Mouse (Mus musculus): ENCODE data around the gene AL732309.1. TPM values are rescaled to one million over a fixed set of nuclear protein-coding genes. Genes with fewer than 3 reads are reported as not detected.

Gene AL732309.1
- polyA plus RNA-seq, 1 experiment, result 0.97 TPM

- no peak for TF ChIP-seq GATA1 (IDR thresholded peaks at IDR 0.05; ENCODE audit: low read length)
Observed at GRCm38 (mm10) chr2:25231038-25231437, 15.6 kb downstream of the AL732309.1 start.

DNA sequence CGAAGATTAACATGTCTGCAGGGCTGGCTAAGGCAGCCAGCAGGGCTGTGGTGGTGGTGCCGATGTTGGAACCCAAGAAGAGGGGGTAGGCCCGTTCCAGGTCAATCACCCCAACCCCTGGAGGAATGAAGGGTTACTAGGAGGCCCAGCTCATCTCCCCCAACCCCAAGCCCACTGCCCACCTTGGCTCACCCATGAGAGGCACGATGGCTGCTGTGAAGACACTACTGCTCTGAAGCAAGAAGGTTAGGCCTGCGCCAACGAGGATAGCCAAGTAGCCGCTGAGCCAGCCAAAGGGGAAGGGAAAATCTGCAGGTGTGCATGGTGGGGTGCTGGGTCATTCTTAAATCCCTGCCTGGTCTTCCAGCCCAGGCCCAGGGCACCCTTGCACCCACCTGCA, 16.1 kb downstream of the AL732309.1 start:
- TF ChIP-seq GATA1 (IDR thresholded peaks at IDR 0.05; ENCODE audit: low read length), result no peak

- no peak for TF ChIP-seq GATA1 (IDR thresholded peaks at IDR 0.05; ENCODE audit: low read length)
Observed at GRCm38 (mm10) chr2:25229582-25229981, 17.1 kb downstream of the AL732309.1 start.

DNA sequence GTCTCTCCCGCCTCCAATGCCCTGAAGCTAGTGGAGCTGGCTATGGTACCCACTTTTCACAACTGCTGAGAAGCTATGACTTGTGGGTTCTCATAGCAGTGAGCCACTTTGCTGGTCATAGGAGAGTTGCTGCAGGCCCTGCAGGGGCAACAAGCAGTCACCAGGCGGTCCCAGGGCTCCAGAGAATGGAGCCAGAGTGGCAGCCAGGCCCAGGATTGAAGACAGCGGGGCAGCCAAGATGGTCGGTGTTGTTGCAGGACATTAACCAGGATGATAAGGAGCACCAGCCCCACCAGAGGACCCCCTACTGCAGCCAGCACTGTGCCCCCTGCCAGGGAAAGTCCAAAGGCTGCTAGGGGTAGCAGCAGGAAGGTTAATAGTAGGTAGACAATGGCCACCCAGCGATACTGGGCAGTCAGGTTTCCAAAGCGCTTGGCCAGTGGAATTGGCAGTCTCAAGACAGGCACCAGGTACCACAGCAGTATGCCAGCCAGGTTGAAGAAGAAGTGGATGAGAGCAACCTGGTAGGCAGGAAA, 17.6 kb downstream of the AL732309.1 start:
- TF ChIP-seq GATA1 (IDR thresholded peaks at IDR 0.05; ENCODE audit: low read length), result no peak

DNA sequence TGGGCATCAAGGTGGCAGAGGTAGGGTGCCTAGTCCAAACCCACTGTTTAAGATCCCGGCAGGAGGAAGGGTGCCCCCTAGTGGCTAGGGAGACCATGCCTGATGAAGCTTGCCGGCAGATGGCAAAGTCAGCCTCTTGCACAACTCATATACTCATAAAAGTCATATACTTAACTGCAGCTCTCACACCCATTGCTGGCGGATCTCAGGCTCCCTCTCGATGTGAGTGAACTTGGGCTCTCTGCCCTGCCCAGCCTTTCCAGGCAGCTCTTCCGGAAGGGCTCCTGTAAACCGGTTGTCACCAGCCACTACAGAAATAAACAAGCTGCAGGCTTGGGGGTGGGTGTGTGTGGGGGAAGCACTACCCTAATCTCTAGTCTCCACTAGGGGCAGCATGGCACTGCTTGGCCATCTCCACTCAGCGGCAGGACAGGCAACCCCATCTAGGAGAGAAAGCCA, 18.2 kb downstream of the AL732309.1 start:
- no peak for TF ChIP-seq GATA1 (IDR thresholded peaks at IDR 0.05; ENCODE audit: low read length)

GRCm38 (mm10) chr2:25227406-25227805, 19.3 kb downstream of the AL732309.1 start:
- TF ChIP-seq GATA1 (IDR thresholded peaks at IDR 0.05; ENCODE audit: low read length), result no peak

- no peak for TF ChIP-seq GATA1 (IDR thresholded peaks at IDR 0.05; ENCODE audit: low read length)
Observed at GRCm38 (mm10) chr2:25226864-25227263, 19.8 kb downstream of the AL732309.1 start.

GRCm38 (mm10) chr2:25225811-25226379, 20.8 kb downstream of the AL732309.1 start:
- no peak for TF ChIP-seq GATA1 (IDR thresholded peaks at IDR 0.05; ENCODE audit: low read length)

DNA sequence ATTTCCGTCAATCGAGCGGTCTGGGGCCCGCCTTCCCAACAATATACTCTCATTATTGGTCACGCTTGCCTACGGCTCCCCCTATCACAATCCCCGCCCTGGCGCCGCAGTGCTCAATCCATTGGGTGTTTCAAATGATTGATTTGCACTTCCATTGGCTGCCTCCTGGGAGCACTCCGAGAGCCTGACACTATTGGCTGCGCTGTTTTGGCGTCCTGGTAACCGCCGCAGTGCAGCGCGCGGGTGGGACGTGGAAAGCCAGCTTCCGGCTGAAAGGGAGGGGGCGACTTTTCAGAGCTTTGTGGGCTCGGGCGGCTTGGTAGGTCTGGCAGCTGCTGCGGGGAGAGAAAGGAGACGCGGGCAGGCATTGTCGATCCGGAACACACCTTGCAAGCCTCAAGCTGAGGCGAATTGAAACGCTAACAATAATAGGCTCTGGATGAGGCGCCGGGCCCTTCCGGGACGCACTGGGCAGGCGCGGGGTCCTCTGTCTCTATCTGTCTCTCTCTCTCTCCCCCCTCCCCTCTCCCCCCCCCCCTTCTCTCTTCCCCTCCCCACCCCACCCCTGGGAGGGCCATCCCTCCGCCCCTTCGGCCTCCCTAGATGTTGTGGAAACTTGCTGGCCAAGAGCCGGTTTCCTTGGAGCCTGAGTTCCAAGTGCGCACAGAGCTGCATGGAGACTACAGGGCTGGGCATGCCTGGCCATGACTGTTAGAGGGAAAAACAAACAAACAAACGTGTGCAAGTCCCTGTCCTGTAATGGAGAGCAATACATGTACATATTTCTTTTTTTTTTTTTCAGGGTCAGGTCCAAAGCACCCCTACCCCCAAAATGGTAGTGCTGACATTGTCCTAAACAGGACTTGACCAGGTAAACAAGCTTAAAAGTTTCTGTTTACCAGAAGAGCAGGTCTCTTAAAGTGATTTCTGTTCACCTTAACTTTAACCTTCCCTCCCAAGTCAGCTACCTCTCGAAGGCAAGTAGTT, 21.6 kb downstream of the AL732309.1 start:
- TF ChIP-seq GATA1 (IDR thresholded peaks at IDR 0.05; ENCODE audit: low read length), result no peak

DNA sequence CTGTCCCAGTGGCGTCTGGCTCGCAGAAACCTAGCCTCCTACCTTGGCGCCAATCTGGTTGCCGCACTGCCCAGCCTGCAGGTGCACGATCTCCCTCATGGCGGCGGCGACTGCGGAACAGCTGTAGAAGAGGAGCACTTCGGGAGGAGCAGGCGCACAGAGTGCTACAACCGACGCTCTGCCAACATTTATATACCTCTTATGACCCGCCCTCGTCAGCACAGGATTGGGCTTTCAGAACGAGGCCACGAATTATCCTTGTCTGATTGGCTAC, 22.2 kb downstream of the AL732309.1 start, which contains the start of gene Tubb4b:
TSS of gene Tubb4b (minus strand) at position 211 of the 274 bp plus-strand sequence.
- no peak for TF ChIP-seq GATA1 (IDR thresholded peaks at IDR 0.05; ENCODE audit: low read length)

GRCm38 (mm10) chr2:25223681-25224491, 22.8 kb downstream of the AL732309.1 start:
- TF ChIP-seq GATA1 (IDR thresholded peaks at IDR 0.05; ENCODE audit: low read length), result no peak

DNA sequence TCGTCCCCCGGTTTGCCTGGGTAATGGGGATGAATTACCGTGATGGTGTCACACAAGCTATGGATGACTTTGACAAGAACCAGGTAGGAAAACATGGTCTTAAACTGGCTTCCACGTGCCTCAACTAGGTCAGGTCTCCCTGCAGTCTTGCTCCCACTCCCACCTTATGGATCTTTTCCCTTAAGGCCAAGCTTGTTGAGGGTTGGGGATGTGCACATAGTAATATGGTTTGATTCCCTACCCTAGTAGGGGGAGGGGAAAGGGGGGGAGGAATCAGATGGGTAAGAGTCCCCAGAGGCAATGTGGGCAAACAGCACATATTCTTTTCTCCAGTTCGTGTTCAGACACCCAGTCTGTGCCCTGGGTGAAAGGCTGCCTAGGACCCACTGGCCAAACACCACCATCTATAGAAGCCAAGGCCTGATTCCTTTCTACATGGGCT, 25.3 kb downstream of the AL732309.1 start:
- TF ChIP-seq GATA1 (IDR thresholded peaks at IDR 0.05; ENCODE audit: low read length), result no peak

GRCm38 (mm10) chr2:25218445-25218844, 28.2 kb downstream of the AL732309.1 start, which contains the start of gene Fam166a:
Gene Fam166a, plus strand, starts transcription at chr2:25218745.
- TF ChIP-seq GATA1 (IDR thresholded peaks at IDR 0.05; ENCODE audit: low read length), result no peak

GRCm38 (mm10) chr2:25217666-25218065, 29.0 kb downstream of the AL732309.1 start:
- no peak for TF ChIP-seq GATA1 (IDR thresholded peaks at IDR 0.05; ENCODE audit: low read length)

- TF ChIP-seq GATA1 (IDR thresholded peaks at IDR 0.05; ENCODE audit: low read length), result no peak
Observed at GRCm38 (mm10) chr2:25214444-25214843, 32.2 kb downstream of the AL732309.1 start, which contains the start of gene Stpg3. Gene Stpg3, minus strand, starts transcription at chr2:25214637.
